Mouse (Mus musculus) stomach, embryonic 14.5 days (tissue): Measurements from ENCODE around the gene Smarcd2. TPM values are rescaled to one million over a fixed set of nuclear protein-coding genes. Genes with fewer than 3 reads are reported as not detected.

Source experiments
- polyA plus RNA-seq: library from polyadenylated mRNA; unstranded; fragments of >200 nt; fragmentation: Nextera tagmentation; extraction: Ambion mirVana; gene quantifications from 2 replicates; pipeline ENCODE4 v1.2.1, GENCODE M21; 2014

The Smarcd2 gene
- polyA plus RNA-seq, 1 experiment from 2014 or later = 82.8 TPM

Other genes with a start within 250 kb of the Smarcd2 start
- 61.9 and 63.0 TPM in 2 replicates for gene Dcaf7, start 236.1 kb downstream of the Smarcd2 start, polyA plus RNA-seq
- gene Taco1, start 206.9 kb downstream of the Smarcd2 start, polyA plus RNA-seq = 7.7 and 11.1 TPM in 2 replicates
- gene Map3k3, start 188.4 kb downstream of the Smarcd2 start, polyA plus RNA-seq = 20.7 and 25.8 TPM in 2 replicates
- not detected in 2 replicates for gene Gm10840, start 112.1 kb downstream of the Smarcd2 start, polyA plus RNA-seq
- 149 and 157 TPM in 2 replicates for gene Limd2, start 112.1 kb downstream of the Smarcd2 start, polyA plus RNA-seq
- gene Strada, start 70.8 kb downstream of the Smarcd2 start, polyA plus RNA-seq = 23.2 and 27.5 TPM in 2 replicates
- gene Ccdc47, start 56.6 kb downstream of the Smarcd2 start, polyA plus RNA-seq = 60.2 and 68.1 TPM in 2 replicates
- gene Ddx42, start 56.0 kb downstream of the Smarcd2 start, polyA plus RNA-seq = 67.9 TPM in 2 replicates
- gene Ftsj3, start 16.9 kb downstream of the Smarcd2 start, polyA plus RNA-seq = 50.2 and 54.3 TPM in 2 replicates
- gene Psmc5, start 16.8 kb downstream of the Smarcd2 start, polyA plus RNA-seq = 241 and 254 TPM in 2 replicates
- gene Tcam1, start 3.7 kb upstream of the Smarcd2 start, polyA plus RNA-seq = 0.07 and 0.41 TPM in 2 replicates
- gene Gh, start 28.9 kb upstream of the Smarcd2 start, polyA plus RNA-seq = not detected in 2 replicates
- 2.7 and 2.9 TPM in 2 replicates for gene Cd79b, start 41.8 kb upstream of the Smarcd2 start, polyA plus RNA-seq
- 0.13 TPM in 1 of 2 replicates, not detected in the other for gene Scn4a, start 80.3 kb upstream of the Smarcd2 start, polyA plus RNA-seq
- gene Prr29, start 92.5 kb upstream of the Smarcd2 start, polyA plus RNA-seq = 0.49 and 0.77 TPM in 2 replicates
- gene Icam2, start 115.1 kb upstream of the Smarcd2 start, polyA plus RNA-seq = 43.3 and 43.4 TPM in 2 replicates
- gene Ern1, start 214.9 kb upstream of the Smarcd2 start, polyA plus RNA-seq = 7.6 and 11.2 TPM in 2 replicates